Mouse (Mus musculus) embryonic stem cell, embryonic (primary cell): ENCODE data around the gene Gm10273.

Experiments used
- CTCF ChIA-PET, 4 experiments: fragments of 300-600 bp in 2 of 4; fragments of 350-600 bp in 2 of 4; sonication (Branson Sonifier 250); formaldehyde crosslinking; loops; one replicate each; lab custom pipeline; 2022; ENCODE audit warnings: inconsistent platforms in 2 of 4; lab: Charles Lee
- POLR2A ChIA-PET, 4 experiments: fragments of 300-600 bp in 2 of 4; fragments of 350-600 bp in 2 of 4; sonication (Branson Sonifier 250); formaldehyde crosslinking; loops; one replicate each; lab custom pipeline; 2022; ENCODE audit warnings: antibody characterized with exemption in 4 of 4, inconsistent platforms in 1 of 4; lab: Charles Lee

Gm10273 gene

GRCm38 (mm10) chr10:59430701-59431218, 35.3 kb downstream of the Gm10273 start:
- POLR2A ChIA-PET: interaction anchor here in 1 of 4 experiments (0.6 kb wide), 1 partner anchor 307 kb away, joined by 4 read pairs; no protein-coding TSS in a partner anchor
- CTCF ChIA-PET: interaction anchor here in 2 of 4 experiments (0.6 to 0.7 kb wide), 2 partner anchors 22 to 164 kb away, joined by 3 read pairs; no protein-coding TSS in a partner anchor

- ChIA-PET CTCF (interaction anchor here in 1 of 4 experiments (1.0 kb wide), 1 partner anchor 16 kb away, joined by 3 read pairs; no protein-coding TSS in a partner anchor), POLR2A (interaction anchor here in 1 of 4 experiments (0.7 kb wide), 1 partner anchor 464 kb away, joined by 3 read pairs; no protein-coding TSS in a partner anchor)
Measured at GRCm38 (mm10) chr10:59435746-59436145, 40.3 kb downstream of the Gm10273 start.

- ChIA-PET CTCF (no interaction called here), POLR2A (no interaction called here)
Measured at GRCm38 (mm10) chr10:59438651-59439050, 43.2 kb downstream of the Gm10273 start.

GRCm38 (mm10) chr10:59439508-59439931, 44.1 kb downstream of the Gm10273 start:
- ChIA-PET CTCF (interaction anchor here in 1 of 4 experiments (0.6 kb wide), 1 partner anchor 347 kb away, joined by 4 read pairs; no protein-coding TSS in a partner anchor), POLR2A (interaction anchor here in 2 of 4 experiments (0.5 to 1.5 kb wide), 2 partner anchors 53 to 106 kb away, joined by 3 read pairs; no protein-coding TSS in a partner anchor)

GRCm38 (mm10) chr10:59440177-59440576, 44.7 kb downstream of the Gm10273 start:
- ChIA-PET POLR2A (interaction anchor here in 1 of 4 experiments (1.5 kb wide), 1 partner anchor 106 kb away, joined by 3 read pairs; no protein-coding TSS in a partner anchor), CTCF (no interaction called here)

- CTCF ChIA-PET: no interaction called here
Measured at GRCm38 (mm10) chr10:59441735-59442134, 46.3 kb downstream of the Gm10273 start, which contains the start of gene Oit3. TSS of gene Oit3 (minus strand) at chr10:59441778.

GRCm38 (mm10) chr10:59443212-59443611, 47.8 kb downstream of the Gm10273 start:
- POLR2A ChIA-PET: no interaction called here
- CTCF ChIA-PET: interaction anchor here in 2 of 4 experiments (0.6 to 1.4 kb wide), 2 partner anchors 9 to 1053 kb away, joined by 3 to 5 read pairs; no protein-coding TSS in a partner anchor

More at GRCm38 (mm10) chr10:59441735-59442134, 46.3 kb downstream of the Gm10273 start, which contains the start of gene Oit3:
- POLR2A ChIA-PET: no interaction called here

GRCm38 (mm10) chr10:59444106-59444505, 48.7 kb downstream of the Gm10273 start:
- ChIA-PET POLR2A (no interaction called here), CTCF (interaction anchor here in 1 of 4 experiments (0.6 kb wide), 1 partner anchor 1053 kb away, joined by 3 read pairs; no protein-coding TSS in a partner anchor)

- CTCF ChIA-PET: no interaction called here
- POLR2A ChIA-PET: interaction anchor here in 1 of 4 experiments (0.7 kb wide), 1 partner anchor 11 kb away, joined by 4 read pairs; no protein-coding TSS in a partner anchor
Measured at GRCm38 (mm10) chr10:59444635-59445034, 49.2 kb downstream of the Gm10273 start.
